ENCODE assay signal across 16 mouse cellular contexts in genomic region chr16:31534923-31535523, GRCm38 (mm10).
DNase-seq lines count a peak whose midpoint lies in the region; ATAC-seq lines count a peak whose summit lies in the region.
"Had no signal": no experiment of that assay in that cellular context is flagged by ENCODE, and none has a peak within 500 bp of the region (broad histone marks: within the 10 kb centered on the region; RNA-seq: fewer than 3 reads in every experiment).

No protein-coding gene starts in this region.

- no peaks in the 10 kb centered on the region for H3K27me3 ChIP-seq in kidney, embryonic 14.5 days (ENCODE audit: control insufficient read depth, insufficient read depth, low read length)
- H3K27me3 ChIP-seq: heart, embryonic 13.5 days; hindbrain, embryonic 15.5 days had no signal

- no peak overlapping the region for H3K9ac ChIP-seq in kidney, embryonic 14.5 days (ENCODE audit: low read depth, low read length)
- H3K9ac ChIP-seq: heart, embryonic 13.5 days; hindbrain, embryonic 15.5 days had no signal

- 10% methylated on average over 4 of the region's 4 CpGs for WGBS in kidney, embryonic 14.5 days

- peaks cover 18% of the 10 kb centered on the region; the same call in 1 of the 2 replicates for H3K4me1 ChIP-seq in kidney, embryonic 14.5 days (ENCODE audit: control insufficient read depth, insufficient read depth, low read length)
- H3K4me1 ChIP-seq: hindbrain, embryonic 15.5 days had no signal

- peak; percentile 85 for ATAC-seq in kidney, embryonic 14.5 days (ENCODE audit: low FRiP score, low TSS enrichment)
- ATAC-seq: CD4-positive, CD25-positive, alpha-beta regulatory T cell, adult 4 months had no signal

- DNase-seq in kidney, postnatal 36 days = no peak
- peak; percentile 25 for DNase-seq in retina, embryonic 14.5 days (ENCODE audit: low spot score)
- DNase-seq in retina, postnatal 1 day = no peak
- peak; percentile 59 for DNase-seq in forelimb bud, embryonic 11.5 days (ENCODE audit: low read depth, low spot score)
- DNase-seq in adrenal gland, adult 2 months = no peak
- no peak for DNase-seq in heart, postnatal 25 days (ENCODE audit: low spot score)
- DNase-seq: cerebellum, adult 11-12 months; gastrocnemius, postnatal 36 days; layer of hippocampus, postnatal 36 days; lung, adult 18-20 months; right cerebral cortex, postnatal 25 days; thymus, adult 2 months had no signal

- no peak overlapping the region for H3K4me2 ChIP-seq in kidney, embryonic 14.5 days (replicated peaks; ENCODE audit: low read depth, low read length)
- H3K4me2 ChIP-seq: heart, embryonic 13.5 days; hindbrain, embryonic 15.5 days had no signal

- H3K9me3 ChIP-seq in kidney, embryonic 14.5 days (ENCODE audit: control insufficient read depth, low read length) = no peaks in the 10 kb centered on the region
- H3K9me3 ChIP-seq: heart, embryonic 13.5 days; hindbrain, embryonic 15.5 days had no signal

- no peaks in the 10 kb centered on the region for H3K36me3 ChIP-seq in kidney, embryonic 14.5 days (ENCODE audit: control insufficient read depth, insufficient read depth, low read length)
- H3K36me3 ChIP-seq: heart, embryonic 13.5 days; hindbrain, embryonic 15.5 days had no signal

- no peak overlapping the region for H3K4me3 ChIP-seq in kidney, embryonic 14.5 days (ENCODE audit: low read length)
- H3K4me3 ChIP-seq: heart, embryonic 13.5 days; hindbrain, embryonic 15.5 days had no signal

- H3K27ac ChIP-seq in kidney, embryonic 14.5 days (ENCODE audit: low read depth, low read length) = peak overlapping the region; percentile 80; the same call in 1 of the 2 replicates
- H3K27ac ChIP-seq: heart, embryonic 13.5 days; hindbrain, embryonic 15.5 days had no signal

- intact Hi-C loops in heart, postnatal 25 days (cut with DNase I) = no loop called here

Comparison
In these comparisons a context has a peak if more than half of its experiments do, and no peak if none do; other contexts are left out.
1. DNase-seq: peak in retina, embryonic 14.5 days (single experiment) and forelimb bud, embryonic 11.5 days (single experiment); none in kidney, postnatal 36 days (0 of 2), retina, postnatal 1 day (single experiment), adrenal gland, adult 2 months (single experiment) and heart, postnatal 25 days (single experiment).